Mouse (Mus musculus): ENCODE results near the gene Olfr704. TPM values are rescaled to one million over a fixed set of nuclear protein-coding genes. Genes with fewer than 3 reads are reported as not detected.

Olfr704 gene
- polyA plus RNA-seq (2012; rRNA removed), result not detected in 2 replicates

GRCm38 (mm10) chr7:106862885-106863284, at the start of gene Olfr704:
Gene Olfr704, plus strand, starts transcription at chr7:106863185.
- no peaks in the 10 kb centered on the region for H3K4me1 ChIP-seq (ENCODE audit: control insufficient read depth, insufficient read depth, insufficient read length, low read length)
- H3K36me3 ChIP-seq (ENCODE audit: control insufficient read depth, insufficient read depth, low read length), result no peaks in the 10 kb centered on the region
- H3K27ac ChIP-seq (ENCODE audit: insufficient read depth, low read depth, low read length), result no peak within 1 kb of the TSS
- H3K4me3 ChIP-seq (ENCODE audit: low read depth, low read length), result no peak within 1 kb of the TSS
- TF ChIP-seq POLR2A (IDR thresholded peaks at IDR 0.05; ENCODE audit: low read depth, low read length) (no peak), CTCF (IDR thresholded peaks at IDR 0.05; ENCODE audit: extremely low read depth, insufficient read length, insufficient replicate concordance, low read depth, low read length) (no peak)
- no peaks in the 10 kb centered on the region for H3K27me3 ChIP-seq (ENCODE audit: control insufficient read depth, insufficient read depth, low read length)

- H3K4me3 ChIP-seq (ENCODE audit: low read depth, low read length), result no peak within 1 kb of the TSS
- TF ChIP-seq CTCF (IDR thresholded peaks at IDR 0.05; ENCODE audit: extremely low read depth, insufficient read length, insufficient replicate concordance, low read depth, low read length) (no peak), POLR2A (IDR thresholded peaks at IDR 0.05; ENCODE audit: low read depth, low read length) (no peak)
- H3K36me3 ChIP-seq (ENCODE audit: control insufficient read depth, insufficient read depth, low read length), result no peaks in the 10 kb centered on the region
- no peaks in the 10 kb centered on the region for H3K4me1 ChIP-seq (ENCODE audit: control insufficient read depth, insufficient read depth, insufficient read length, low read length)
- H3K27me3 ChIP-seq (ENCODE audit: control insufficient read depth, insufficient read depth, low read length), result no peaks in the 10 kb centered on the region
- H3K27ac ChIP-seq (ENCODE audit: insufficient read depth, low read depth, low read length), result no peak within 1 kb of the TSS
- 37% methylated on average over 2 of the region's 2 CpGs for WGBS
Measured at GRCm38 (mm10) chr7:106813829-106814228, 49.2 kb upstream of the Olfr704 start, which contains the start of gene Olfr701. Gene Olfr701, plus strand, starts transcription at chr7:106814129.

- Histone ChIP-seq H3K27me3 (ENCODE audit: control insufficient read depth, insufficient read depth, low read length) (no peaks in the 10 kb centered on the region), H3K4me1 (ENCODE audit: control insufficient read depth, insufficient read depth, insufficient read length, low read length) (no peaks in the 10 kb centered on the region), H3K36me3 (ENCODE audit: control insufficient read depth, insufficient read depth, low read length) (no peaks in the 10 kb centered on the region), H3K27ac (ENCODE audit: insufficient read depth, low read depth, low read length) (no peak overlapping the region), H3K4me3 (ENCODE audit: low read depth, low read length) (no peak overlapping the region)
- WGBS, result 12% methylated on average over 2 of the region's 2 CpGs
- TF ChIP-seq POLR2A (IDR thresholded peaks at IDR 0.05; ENCODE audit: low read depth, low read length), result no peak
- TF ChIP-seq CTCF (IDR thresholded peaks at IDR 0.05; ENCODE audit: extremely low read depth, insufficient read length, insufficient replicate concordance, low read depth, low read length), result no peak
Measured at GRCm38 (mm10) chr7:106815775-106816174, 47.2 kb upstream of the Olfr704 start.

- Histone ChIP-seq H3K27ac (ENCODE audit: insufficient read depth, low read depth, low read length) (no peak overlapping the region), H3K27me3 (ENCODE audit: control insufficient read depth, insufficient read depth, low read length) (no peaks in the 10 kb centered on the region), H3K4me3 (ENCODE audit: low read depth, low read length) (no peak overlapping the region), H3K4me1 (ENCODE audit: control insufficient read depth, insufficient read depth, insufficient read length, low read length) (no peaks in the 10 kb centered on the region), H3K36me3 (ENCODE audit: control insufficient read depth, insufficient read depth, low read length) (no peaks in the 10 kb centered on the region)
- TF ChIP-seq POLR2A (IDR thresholded peaks at IDR 0.05; ENCODE audit: low read depth, low read length) (no peak), CTCF (IDR thresholded peaks at IDR 0.05; ENCODE audit: extremely low read depth, insufficient read length, insufficient replicate concordance, low read depth, low read length) (no peak)
Measured at GRCm38 (mm10) chr7:106818414-106818813, 44.6 kb upstream of the Olfr704 start.

GRCm38 (mm10) chr7:106833793-106834192, 29.2 kb upstream of the Olfr704 start, which contains the start of gene Olfr702:
Gene Olfr702, minus strand, starts transcription at chr7:106833893.
- Histone ChIP-seq H3K36me3 (ENCODE audit: control insufficient read depth, insufficient read depth, low read length) (no peaks in the 10 kb centered on the region), H3K27ac (ENCODE audit: insufficient read depth, low read depth, low read length) (no peak within 1 kb of the TSS), H3K4me1 (ENCODE audit: control insufficient read depth, insufficient read depth, insufficient read length, low read length) (no peaks in the 10 kb centered on the region), H3K27me3 (ENCODE audit: control insufficient read depth, insufficient read depth, low read length) (no peaks in the 10 kb centered on the region), H3K4me3 (ENCODE audit: low read depth, low read length) (no peak within 1 kb of the TSS)
- no peak for TF ChIP-seq POLR2A (IDR thresholded peaks at IDR 0.05; ENCODE audit: low read depth, low read length)
- TF ChIP-seq CTCF (IDR thresholded peaks at IDR 0.05; ENCODE audit: extremely low read depth, insufficient read length, insufficient replicate concordance, low read depth, low read length), result no peak

GRCm38 (mm10) chr7:106843060-106843459, 19.9 kb upstream of the Olfr704 start, which contains the start of gene Olfr703:
Gene Olfr703, plus strand, starts transcription at chr7:106843360.
- TF ChIP-seq POLR2A (IDR thresholded peaks at IDR 0.05; ENCODE audit: low read depth, low read length), result no peak
- no peak for TF ChIP-seq CTCF (IDR thresholded peaks at IDR 0.05; ENCODE audit: extremely low read depth, insufficient read length, insufficient replicate concordance, low read depth, low read length)
- no peak within 1 kb of the TSS for H3K4me3 ChIP-seq (ENCODE audit: low read depth, low read length)
- no peaks in the 10 kb centered on the region for H3K36me3 ChIP-seq (ENCODE audit: control insufficient read depth, insufficient read depth, low read length)
- no peak within 1 kb of the TSS for H3K27ac ChIP-seq (ENCODE audit: insufficient read depth, low read depth, low read length)
- H3K27me3 ChIP-seq (ENCODE audit: control insufficient read depth, insufficient read depth, low read length), result no peaks in the 10 kb centered on the region
- no peaks in the 10 kb centered on the region for H3K4me1 ChIP-seq (ENCODE audit: control insufficient read depth, insufficient read depth, insufficient read length, low read length)
- 21% methylated on average over 2 of the region's 2 CpGs for WGBS

- TF ChIP-seq CTCF (IDR thresholded peaks at IDR 0.05; ENCODE audit: extremely low read depth, insufficient read length, insufficient replicate concordance, low read depth, low read length), result no peak
- TF ChIP-seq POLR2A (IDR thresholded peaks at IDR 0.05; ENCODE audit: low read depth, low read length), result no peak
- H3K27ac ChIP-seq (ENCODE audit: insufficient read depth, low read depth, low read length), result no peak within 1 kb of the TSS
- no peaks in the 10 kb centered on the region for H3K4me1 ChIP-seq (ENCODE audit: control insufficient read depth, insufficient read depth, insufficient read length, low read length)
- no peaks in the 10 kb centered on the region for H3K36me3 ChIP-seq (ENCODE audit: control insufficient read depth, insufficient read depth, low read length)
- no peak within 1 kb of the TSS for H3K4me3 ChIP-seq (ENCODE audit: low read depth, low read length)
- 80% methylated on average over 3 of the region's 3 CpGs for WGBS
- no peaks in the 10 kb centered on the region for H3K27me3 ChIP-seq (ENCODE audit: control insufficient read depth, insufficient read depth, low read length)
Measured at GRCm38 (mm10) chr7:106876791-106877190, 13.8 kb downstream of the Olfr704 start, which contains the start of gene Olfr705. Gene Olfr705, minus strand, starts transcription at chr7:106876891.
